Mouse (Mus musculus) granulocyte monocyte progenitor cell, adult 5-6 weeks (primary cell): Measurements from ENCODE around the gene Pcyt1a. TPM values are rescaled to one million over a fixed set of nuclear protein-coding genes. Genes with fewer than 3 reads are reported as not detected.
"Not testable (repeated sequence)": the region's sequence is repeated elsewhere in the genome, so short reads cannot be mapped to it uniquely, and the experiment has no call there.

Source experiments
- ATAC-seq: replicated peaks from 2 replicates; pipeline ENCODE4 v1.8.0; 2016; ENCODE audit warnings: mild to moderate bottlenecking, moderate TSS enrichment, inconsistent platforms; ENCODE audit not compliant: poor library complexity, severe bottlenecking
- total RNA-seq, 2 experiments: library from RNA; stranded (forward) in 1 of 2; stranded (reverse) in 1 of 2; fragments of 200-712, 200-1000 nt in 1 of 2; fragments of >200 nt in 1 of 2; fragmentation: Nextera tagmentation in 1 of 2; gene quantifications; 2 replicates each; pipeline ENCODE4 v1.2.3; 2014 to 2017

Pcyt1a gene
- total RNA-seq, 2 experiments from 2014 or later: 53.2 to 79.3 TPM

DNA sequence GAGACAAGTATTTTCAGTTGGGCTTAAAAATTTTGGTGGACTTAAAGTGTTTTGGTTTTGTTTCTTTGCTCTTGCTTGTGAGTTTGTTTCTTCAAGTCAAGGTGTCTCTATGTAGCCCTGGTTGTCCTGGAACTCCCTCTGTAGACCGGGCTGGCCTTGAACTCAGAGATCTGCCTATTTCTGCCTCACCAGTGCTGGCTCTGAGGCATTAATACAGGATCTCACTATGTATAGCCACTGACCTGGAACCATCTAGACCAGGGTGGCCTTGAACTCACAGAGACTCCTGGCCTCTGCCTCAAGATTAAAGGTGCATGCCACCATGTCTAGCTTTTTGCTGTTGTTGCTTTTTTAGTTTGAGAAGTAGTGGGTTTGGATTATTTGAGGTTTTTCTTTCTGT lies 1.2 kb downstream of the Pcyt1a start:
- ATAC-seq: no peak

DNA sequence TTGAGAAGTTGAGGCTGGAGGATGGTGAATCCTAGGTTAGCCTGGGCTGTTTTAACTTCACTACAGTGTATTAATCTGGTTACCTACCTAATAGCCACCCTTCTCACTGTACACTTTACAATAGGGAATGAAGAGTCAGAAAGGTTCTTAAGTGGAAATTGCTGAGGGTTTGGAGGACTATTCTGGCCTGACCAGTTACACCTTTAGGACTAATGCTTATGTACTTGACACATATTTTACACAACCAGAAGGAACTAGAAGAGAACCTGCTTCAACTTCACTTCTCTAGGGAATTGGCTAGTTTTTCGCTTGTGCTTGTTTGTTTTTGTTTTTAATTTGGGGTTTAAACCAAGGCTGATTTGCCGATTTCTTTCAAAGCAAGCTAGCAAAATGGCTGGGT lies 2.4 kb downstream of the Pcyt1a start:
- ATAC-seq: no peak

DNA sequence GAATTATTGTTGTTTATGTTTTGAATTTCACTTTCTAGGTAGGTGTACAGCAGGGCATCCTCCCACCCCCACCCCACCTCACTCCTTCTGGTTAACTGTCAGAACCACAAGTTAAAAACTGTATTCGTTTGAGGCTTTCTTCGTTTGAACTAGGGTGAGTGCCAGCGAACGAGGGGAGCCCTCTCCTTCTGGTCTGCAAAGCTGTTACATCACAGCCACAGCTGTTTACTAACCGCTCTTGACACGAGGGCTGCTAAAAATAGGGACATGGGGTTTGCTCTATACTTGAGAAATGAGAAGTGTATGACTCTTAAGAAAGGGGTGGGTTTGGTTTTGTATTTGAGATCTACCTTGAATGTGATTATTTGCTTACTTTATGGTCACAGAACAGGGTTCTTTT lies 3.3 kb downstream of the Pcyt1a start:
- ATAC-seq: peak; percentile 78

DNA sequence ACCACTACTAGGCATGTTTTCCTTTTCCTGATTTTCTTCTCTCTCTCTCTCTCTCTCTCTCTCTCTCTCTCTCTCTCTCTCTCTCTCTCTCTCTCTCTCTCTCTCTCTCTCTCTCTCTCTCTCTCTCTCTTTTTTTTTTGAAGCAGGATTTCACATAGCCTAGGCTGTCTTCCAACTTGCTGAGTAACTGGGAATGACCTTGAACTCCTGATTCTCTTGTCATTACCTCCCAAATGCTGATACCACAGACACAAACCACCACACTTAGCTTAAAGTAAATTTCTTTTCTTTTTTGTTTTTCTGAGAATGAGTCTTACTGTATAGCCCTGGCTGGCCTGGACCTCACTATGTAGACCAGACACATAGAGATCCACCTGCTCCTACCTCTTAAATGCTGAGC lies 4.0 kb downstream of the Pcyt1a start:
- no peak for ATAC-seq

DNA sequence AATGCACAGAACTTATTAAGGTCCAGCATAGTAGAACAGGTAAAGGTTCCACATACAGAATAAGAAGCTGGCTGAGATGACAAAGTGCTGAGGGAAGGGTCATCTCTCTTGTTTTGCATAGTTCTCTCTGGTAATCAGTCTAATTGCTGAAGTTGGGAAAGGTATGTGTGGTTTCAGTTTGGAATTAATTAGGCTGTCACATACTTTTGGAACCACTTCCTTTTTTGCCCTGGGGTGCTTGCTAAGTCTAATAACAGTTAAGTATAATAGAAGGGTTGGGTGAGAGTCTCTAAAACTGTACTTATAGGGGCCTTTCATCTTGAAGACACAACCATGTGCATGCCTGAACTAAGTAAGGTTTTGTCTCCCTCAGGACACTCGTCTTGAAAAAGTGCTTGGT lies 5.9 kb downstream of the Pcyt1a start:
- ATAC-seq: peak; percentile 61

DNA sequence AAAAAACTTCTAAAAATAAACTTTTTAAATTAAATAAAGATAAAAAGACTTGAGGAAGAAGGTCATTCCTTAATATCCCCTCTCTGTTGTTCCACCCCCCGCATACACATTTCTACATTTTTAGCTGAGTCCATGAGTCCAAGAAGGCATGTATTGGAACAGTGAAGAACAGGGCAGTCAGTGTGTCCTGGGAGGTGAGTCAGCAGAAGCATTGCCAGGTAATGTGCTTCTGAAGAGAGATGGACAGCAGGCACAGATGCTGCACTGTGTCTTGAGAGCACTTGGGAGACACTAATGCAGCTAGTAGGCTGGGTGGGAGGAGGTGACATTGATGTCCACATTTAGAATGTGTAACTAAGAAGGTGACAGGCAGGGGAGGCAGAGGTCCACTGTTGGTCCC lies 6.5 kb downstream of the Pcyt1a start:
- no peak for ATAC-seq

DNA sequence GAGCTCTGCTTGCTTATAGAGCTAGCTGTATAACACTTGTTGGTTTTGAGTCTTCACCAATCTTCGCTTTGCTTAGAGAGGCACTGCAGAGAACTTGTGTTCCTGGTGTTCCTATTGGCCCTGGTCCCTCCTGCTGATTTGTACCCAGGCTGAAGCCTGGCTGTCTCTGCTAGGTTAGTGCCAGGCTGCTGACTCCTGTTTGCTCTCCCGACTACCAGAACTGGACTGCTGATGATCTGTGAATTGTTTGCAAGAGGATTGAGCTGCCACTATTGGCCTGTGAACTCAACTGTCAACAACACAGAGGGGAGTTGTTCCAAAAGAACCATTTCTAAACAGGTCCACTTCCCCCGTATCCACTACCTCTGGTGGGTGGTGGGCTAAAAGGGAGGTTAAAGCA lies 10.7 kb downstream of the Pcyt1a start:
- ATAC-seq: no peak

DNA sequence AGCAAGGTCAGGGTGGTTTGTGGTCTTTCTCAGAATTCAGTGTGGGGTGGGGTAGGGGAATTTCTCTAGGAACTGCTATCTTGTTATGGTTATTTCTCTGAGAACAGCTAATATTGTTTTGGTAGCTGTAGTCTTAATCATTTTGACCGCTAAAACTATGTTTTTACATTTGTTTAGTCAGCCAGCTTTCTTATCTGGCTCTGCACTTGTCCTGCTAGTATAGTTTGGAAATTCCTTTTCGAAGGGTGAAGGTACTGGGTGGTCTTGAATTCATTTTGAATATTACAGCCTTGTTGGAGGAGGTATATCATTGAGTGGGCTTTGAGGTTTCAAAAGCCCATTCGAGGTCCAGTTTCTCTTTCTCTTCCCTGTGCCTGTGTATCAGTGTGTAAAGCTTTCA lies 13.9 kb downstream of the Pcyt1a start:
- ATAC-seq: not testable (repeated sequence)

DNA sequence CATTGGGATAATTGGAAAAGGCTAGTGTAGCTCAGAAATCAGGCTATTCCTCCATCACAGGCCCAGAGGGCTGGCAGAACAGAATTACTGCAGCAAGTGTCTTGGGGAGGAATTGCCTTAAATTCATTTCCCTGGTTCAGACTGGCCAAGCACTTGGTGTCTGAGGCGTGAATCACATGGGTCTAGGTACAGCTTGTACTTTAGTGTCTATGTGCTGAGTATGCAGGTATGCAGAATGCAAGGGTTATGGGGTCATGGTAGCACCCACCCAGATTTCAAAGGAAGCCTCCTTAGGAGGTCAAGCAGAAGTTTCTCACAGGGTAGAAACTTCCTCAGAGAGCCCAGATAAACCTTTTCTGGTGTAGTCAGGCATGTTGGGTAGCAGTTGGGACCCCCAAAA lies 14.8 kb downstream of the Pcyt1a start:
- ATAC-seq: no peak

DNA sequence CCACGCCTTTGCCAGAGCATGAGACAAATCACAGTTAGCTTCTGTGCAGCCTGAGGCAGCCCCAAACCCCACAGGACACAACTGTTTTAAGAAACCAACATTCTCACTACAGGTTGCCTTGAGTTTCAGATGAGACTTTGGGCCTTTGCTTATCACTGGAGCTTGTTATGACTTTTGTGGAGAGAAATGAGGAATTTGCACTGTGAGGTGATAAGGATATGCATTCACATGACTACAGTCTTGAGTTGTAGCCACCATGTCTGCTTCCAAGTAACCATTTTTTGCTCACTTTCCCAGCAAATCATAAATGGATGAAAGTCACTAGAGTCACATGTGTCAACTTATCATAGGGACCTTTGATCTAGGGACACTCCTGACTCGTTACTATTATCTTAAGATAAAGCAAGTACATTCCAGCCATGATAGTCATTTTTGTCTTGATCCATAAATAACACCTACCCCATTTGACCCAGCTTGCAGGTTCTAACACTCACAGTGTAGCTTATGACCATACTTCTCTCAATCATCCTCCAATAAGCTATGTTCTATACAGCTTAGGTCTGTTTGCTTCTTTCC lies 15.9 kb downstream of the Pcyt1a start:
- no peak for ATAC-seq

DNA sequence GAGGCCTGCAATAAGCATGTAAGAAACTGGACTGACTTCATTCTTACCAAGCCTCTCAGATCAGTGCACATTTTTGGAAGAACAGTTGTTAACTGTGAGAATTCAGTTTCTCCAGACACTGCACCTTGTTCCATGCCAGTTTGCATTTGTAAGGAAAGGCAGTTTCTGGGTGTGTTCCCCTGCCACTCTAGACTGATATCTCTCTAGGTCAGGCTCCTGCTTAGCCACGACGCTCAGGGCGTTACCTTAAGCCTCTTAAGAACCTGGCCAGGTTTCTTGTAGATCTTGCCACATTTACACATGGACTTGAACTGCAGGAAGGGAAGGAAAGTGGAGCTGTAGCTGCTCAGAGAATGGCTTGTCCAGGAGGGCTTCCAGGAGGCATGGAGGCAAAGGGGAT lies 18.9 kb downstream of the Pcyt1a start:
- no peak for ATAC-seq

DNA sequence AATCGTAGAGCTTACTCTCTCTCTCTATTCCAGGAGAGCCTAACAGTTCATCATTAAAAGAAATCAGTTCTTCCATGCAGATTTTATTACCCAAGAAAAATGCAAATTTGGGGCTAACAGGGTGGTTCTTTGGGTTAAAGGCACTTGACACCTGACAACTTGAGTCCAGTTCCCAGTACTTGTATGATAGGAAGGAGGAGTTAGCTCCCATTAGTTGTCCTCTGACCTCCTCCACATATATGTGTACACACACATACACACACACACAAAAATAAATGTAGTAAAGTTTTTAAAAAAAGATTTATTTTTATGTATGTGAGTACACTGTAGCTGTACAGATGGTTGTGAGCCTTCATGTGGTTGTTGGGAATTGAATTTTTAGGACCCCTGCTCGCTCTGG lies 19.4 kb downstream of the Pcyt1a start:
- no peak for ATAC-seq

DNA sequence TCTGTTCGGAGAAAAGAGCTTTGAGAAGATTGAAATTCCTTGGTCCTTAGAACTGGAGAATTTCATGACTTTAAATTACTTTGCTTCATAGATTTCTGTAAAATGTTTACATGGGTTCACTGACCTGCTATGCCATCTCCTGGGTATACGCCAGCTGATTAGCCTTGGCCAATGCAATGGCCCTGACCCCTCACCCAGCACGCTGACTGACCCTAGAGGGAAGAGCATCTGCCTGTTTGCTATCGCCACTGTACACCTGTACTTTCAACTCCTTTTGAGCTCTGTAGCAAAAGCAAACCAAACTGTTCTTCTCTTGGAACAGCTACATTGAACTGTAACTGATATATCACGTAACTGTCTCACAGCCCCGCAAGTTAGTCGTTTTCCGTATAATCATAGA lies 22.4 kb downstream of the Pcyt1a start:
- ATAC-seq: no peak

DNA sequence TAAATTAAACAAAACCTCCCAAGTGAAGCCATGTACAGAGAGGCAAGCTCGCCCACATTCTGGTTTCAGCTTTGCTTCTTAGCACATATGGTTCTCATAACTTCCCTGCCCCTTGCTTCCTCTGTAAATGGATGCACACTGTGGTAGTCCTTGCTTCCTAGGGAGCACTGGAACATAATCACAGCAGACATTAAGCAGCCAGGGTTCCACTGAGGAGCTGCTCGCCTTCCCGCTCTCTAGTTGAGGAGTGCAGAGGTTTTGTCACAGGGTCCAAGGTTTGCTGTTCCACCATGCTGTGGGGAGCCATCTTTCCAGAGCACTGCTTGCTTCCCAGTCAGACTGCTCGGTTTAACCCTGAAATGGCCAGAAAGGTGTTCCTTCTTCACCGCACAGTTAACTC lies 23.9 kb downstream of the Pcyt1a start:
- ATAC-seq: no peak

DNA sequence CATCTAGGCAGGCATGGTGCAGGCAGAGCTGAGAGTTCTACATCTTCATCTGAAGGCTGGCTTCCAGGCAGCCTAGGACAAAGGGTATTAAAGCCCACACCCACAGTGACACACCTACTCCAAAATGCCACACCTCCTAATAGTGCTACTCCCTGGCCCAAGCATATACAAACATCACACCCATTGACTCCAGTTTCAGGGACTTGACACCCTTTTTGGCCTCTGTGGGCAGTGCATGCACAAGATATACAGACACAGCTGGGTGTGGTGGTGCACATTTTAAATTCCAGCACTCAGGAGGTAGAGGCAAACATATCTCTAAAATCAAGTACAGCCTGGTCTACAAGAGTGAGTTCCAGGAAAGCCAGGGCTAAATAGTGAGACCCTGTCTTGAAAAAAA lies 25.4 kb downstream of the Pcyt1a start:
- ATAC-seq: no peak

DNA sequence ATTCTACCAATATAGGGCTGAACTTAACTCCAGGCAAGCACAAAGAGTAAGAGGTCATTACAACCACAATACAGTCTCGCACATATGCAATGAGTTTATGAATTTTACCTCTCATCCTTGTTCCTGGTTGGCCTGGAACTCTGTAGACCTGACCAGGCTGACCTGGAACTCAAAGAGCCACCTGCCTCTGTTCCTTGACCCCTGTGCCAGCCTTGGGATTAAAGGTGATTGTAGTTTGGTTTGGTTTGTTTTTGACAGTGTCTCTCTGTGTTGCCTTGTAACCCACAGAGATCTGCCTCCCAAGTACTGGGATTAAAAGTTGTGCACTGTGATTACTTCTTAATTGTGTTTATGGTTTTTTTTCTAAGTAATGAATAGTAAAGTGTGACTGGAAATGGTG lies 26.0 kb downstream of the Pcyt1a start:
- ATAC-seq: no peak

DNA sequence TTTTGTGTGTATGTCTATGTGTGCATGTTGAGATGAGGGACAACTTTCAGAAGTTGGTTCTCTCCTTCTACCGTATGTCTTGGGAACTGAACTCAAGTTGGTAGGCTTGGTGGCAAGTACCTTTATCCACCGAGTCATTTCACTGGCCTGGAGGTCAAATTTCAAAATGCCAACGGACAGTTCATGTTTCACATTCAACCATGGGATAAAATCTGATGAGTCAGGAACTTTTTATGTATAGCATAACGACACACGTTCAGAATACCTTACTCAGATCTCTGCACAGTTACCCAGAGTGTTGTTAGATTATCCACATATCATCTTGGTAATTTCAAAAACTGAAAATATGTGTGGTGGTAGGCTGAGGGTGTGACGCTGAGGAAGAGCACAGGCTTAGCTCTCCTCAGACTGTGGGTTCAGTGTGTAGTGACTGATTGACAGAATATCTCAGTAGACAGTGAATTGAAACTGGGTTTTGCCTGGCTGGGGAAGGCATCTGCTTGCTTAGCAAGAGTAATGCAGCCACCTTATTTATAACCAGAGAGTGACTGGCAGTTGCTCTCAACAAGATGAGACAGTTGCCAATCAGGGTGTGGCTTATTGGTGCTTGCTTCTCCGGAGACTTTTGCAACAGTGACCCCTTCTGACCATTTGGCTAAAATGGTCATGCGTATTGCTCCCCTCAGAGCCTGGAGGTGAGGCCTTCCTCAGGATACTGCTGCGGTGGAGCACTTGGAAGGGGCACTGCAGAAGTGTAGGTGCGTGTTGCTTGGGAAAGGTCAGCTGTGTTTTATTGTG lies 27.1 kb downstream of the Pcyt1a start:
- ATAC-seq: peak; percentile 90

DNA sequence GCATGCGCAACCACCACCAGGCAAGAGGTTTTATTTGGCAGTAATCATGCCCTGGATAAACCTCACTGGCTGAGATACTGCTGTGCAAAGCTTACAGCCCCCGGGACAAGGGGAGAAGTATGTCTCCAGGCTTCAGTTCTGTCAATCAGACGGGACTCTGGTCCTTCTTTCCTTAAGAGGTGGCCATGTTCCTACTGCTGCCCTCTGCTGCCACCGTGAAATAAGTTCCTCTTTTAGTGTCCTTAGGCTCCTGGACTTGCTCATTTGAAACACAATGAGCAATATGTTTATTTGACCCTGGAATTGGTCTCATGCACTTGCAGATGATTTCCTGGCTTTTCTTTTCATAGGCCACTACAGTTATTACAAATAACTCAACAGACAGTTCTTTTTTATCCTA lies 29.8 kb downstream of the Pcyt1a start:
- peak; percentile 50; the same call in 1 of the 2 replicates for ATAC-seq

DNA sequence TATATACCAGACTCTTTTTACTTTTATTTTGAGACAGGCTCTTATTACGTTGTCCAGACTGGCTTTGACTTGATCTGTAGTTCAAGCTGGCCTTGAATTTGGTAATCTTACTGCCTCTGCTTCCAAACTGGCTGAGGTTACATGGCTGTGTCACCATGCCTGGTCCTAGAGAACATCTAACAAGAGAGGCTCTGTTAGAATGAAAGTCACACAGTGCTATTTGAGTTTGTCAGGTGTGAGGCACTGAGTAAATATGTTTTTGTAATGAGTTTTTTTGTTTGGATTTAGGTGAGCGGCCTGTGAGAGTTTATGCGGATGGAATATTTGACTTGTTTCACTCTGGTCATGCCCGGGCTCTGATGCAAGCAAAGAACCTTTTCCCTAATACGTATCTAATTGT lies 31.0 kb downstream of the Pcyt1a start:
- ATAC-seq: no peak

DNA sequence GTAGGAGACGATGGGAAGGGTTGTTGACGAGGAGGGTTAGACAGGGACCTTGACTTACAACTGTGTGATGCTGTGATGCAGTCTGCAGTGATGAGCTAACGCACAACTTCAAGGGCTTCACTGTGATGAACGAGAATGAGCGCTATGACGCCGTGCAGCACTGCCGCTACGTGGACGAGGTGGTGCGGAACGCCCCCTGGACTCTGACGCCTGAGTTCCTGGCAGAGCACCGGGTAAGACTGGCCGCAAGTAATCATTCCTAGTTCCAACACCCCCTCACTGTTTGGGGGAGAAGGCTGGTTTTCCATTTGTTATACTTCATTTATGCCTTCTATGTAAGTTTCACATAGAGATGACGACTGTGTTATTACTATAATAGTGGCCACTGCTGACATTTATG lies 32.2 kb downstream of the Pcyt1a start:
- no peak for ATAC-seq

DNA sequence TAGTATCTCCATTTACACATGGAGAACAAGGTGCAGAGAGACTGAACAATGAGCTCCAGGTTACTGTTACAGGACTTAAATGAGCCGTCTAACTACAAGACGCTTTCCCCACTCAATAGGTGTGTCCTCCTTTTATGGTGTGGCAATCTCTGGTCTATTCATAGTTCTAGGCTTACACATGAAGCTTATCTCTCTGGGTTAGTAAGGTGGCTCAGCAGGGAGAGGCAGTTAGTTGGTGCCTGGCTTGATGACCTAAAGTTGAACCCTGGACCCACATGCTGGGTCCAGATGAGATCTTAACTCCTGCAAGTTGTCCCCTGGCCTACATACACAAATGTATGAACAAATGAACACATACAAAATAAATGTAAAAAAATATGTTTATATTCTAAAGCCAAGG lies 32.7 kb downstream of the Pcyt1a start:
- ATAC-seq: no peak

DNA sequence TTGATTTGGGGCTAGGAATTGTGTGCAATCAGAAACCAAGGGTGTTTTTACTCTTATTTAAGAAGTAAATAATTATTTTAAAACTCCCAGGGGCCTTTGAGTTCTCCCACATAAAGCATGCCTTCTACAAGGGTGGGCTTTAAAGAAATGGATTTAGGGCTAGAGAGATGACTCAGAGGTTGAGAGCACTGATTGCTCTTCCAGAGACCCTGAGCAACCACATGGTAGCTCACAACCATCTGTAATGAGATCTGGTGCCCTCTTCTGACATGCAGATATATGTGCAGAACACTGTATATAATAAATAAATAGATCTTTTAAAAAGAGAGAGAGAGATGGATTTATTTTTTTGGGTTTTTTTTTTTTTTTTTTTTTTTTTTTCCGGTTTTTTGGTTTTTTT lies 34.2 kb downstream of the Pcyt1a start:
- ATAC-seq: no peak
